Mouse (Mus musculus): Measurements from ENCODE around the gene Ppfia1.

The Ppfia1 gene

DNA sequence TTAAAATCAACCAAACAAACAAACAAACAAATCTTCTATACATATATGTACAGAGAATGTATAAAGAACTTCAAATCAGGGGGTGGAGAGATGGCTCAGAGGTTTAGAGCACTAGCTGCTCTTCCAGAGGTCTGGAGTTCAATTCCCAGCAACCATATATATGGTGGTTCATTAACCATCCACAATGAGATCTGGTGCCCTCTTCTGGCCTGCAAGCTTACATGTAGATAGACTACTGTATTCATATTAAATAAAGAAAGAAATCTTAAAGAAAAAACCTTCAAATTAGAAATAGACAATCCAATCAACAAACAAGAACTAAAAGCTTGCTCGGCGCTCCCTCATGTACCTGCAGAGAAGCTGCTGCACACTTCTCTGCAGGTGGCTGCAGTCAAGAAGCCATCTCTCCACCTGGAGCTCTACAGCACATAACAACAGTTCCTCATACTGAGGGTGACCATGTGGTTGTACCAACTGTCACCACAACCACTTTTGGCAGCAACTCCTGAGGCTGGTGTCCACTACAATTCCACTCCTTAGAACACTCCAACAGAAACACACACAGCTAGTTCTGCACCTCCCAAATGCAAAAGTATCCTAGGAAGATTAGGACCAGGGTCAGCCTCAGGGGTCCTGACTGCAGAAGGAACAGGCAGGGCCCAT is 3.5 kb downstream of the Ppfia1 start:
- DNase-seq (ENCODE audit: low read depth, low spot score): no peak

DNA sequence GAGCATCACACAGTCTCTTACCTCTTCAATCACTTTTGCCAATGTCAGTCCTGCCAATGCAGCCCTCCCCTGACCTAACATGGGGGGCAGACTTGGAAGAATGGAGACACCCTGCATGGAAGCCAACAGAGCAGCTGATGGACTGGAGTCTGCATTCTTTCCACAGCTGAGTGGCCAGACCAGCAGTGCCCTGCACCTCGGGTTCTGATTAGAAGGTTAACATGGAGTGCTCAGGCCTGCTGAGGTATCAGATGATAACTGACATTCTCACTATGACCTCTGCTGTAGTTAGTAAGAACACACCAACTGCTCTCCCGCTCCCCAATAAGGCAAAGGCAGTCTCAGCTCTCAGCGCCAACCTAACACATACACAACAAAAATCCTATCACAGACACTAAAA is 8.3 kb downstream of the Ppfia1 start:
- DNase-seq (ENCODE audit: low read depth, low spot score): no peak

DNA sequence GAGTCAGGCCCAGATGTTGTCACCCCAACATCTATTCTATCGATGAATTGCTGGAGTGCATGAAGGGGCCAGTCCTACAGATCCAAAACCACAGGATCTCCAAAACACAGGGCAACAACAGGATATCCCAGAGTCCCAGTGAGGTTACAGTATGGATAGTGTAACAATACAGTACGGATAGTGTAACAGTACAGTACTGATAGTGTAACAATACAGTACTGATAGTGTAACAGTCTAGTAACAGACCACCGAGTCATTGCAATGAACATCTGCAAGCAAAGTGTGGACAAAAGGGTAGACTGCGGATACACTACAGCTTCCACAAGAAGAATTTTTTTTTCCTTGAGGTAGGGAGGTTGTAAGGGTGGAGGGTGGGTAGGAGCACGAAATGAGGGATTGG is 12.2 kb downstream of the Ppfia1 start:
- DNase-seq (ENCODE audit: low read depth, low spot score): no peak

DNA sequence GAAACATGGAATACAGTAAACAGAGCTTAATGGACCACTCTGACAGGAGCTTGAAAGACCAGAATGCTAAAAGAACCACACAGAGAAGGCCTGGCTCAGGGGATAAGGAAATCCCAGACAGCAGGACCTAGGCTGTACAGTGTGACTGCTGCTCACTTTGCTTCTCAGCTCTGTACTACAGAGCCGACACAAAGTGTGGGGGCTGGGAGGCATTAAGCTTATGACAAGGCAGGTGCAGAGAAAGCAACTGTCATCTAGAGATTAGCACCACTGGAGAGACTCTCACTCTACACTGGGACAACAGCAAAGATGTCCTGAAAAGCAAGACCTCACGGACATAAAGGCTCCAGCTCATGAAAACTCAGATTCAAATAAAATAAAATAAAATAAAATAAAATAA is 14.4 kb downstream of the Ppfia1 start:
- DNase-seq (ENCODE audit: low read depth, low spot score): no peak

DNA sequence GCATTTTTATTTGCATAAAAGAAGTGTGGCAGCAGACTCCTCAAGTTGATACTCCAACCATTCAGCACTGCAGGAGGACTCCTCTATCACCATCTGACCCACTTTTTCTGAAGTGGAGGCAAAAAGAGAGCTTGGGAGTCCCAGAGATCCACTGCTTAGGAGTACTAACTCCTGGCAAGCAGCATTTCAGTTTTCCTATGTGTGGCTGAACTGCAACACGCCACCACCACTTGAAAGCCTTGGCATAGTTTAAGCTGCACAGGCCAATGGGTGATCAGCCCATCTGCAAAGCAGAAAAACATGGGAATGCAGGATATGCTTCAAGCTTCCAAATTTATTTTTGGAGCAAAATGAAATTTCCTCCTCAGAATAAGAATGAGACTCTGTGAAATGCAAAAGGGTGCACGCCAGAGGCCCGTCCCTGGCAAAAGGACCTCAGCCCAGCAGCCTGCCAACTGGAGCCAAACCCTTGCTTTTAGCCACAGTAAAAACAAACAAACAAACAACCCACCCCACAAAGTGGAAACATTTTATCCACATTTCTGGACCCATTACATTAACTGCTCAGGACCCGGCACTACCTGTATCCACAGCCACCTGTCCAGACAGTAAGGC is 15.4 kb downstream of the Ppfia1 start:
- no peak for DNase-seq (ENCODE audit: low read depth, low spot score)

DNA sequence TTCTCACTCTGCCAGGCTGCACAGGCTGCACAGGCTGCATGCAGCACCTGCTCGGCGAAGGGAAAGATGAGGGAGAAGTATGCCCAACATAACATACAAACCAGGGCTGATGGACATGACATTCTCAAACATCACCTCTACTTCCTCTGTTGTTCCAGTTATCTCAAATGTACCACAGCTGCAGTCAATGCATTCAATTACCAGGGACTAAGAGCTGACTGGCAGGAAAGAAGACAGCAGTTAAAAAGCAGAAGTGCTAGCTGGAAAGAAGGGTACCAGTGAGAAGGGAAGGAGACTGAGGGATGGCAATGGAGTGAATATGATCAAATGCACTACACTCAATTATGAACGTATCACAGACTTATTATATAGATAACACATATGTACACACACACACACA is 17.2 kb downstream of the Ppfia1 start:
- DNase-seq (ENCODE audit: low read depth, low spot score): no peak

DNA sequence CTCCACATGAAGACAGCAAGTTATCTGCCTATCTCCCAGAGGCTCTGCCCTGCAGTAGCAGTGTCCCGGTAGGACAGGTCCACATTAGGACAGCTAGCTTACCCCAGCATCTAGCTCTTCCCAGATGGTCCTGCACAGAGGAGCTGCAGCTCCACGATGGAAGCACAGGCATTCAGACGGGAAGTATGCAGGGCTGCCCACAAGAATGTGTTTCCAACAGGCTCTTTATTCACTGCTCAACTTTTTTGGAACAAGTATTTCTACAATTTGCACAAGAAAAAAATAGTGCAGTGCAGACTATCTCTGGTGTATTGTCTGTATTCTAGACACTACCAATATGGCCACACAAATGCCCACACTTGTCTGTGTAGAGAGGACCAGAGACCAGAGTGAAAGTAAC is 18.8 kb downstream of the Ppfia1 start:
- DNase-seq (ENCODE audit: low read depth, low spot score): no peak

DNA sequence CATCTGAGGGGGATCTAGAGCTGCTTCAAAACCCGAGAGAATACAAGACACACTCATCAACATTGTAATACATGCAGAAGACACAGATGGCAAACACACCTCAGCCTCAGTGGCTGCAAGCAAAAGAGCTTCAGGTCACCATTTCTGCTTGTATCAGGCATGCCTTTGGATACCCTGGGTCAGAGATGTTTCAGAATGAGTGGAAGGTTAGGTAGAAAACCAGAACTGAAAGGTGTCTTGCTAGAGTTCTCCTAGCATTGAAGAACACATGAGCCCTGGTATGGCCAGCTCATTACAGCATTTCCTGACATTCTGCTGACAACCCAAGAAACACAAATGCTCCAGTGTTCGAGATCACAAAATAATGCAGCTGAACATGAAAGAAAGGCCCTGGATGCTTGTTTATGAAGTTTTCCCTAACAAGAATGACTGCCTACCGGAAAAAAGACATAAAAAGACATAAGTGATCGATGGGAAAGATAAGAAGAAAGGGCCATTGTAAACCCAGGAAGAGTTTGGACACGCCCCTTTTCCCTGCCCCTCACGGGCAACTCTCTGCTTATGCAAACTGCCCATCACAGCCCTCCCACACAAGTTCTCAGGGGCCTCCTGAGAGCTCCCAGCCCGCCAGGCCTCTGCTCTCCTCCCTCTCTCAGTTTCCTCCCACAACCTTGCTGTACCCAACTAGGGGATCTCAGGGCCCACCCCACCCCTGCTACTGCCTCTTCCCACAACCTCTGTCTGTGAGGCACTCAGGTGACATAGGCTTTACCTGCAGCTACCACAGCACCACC is 21.7 kb downstream of the Ppfia1 start:
- DNase-seq (ENCODE audit: low read depth, low spot score): no peak

DNA sequence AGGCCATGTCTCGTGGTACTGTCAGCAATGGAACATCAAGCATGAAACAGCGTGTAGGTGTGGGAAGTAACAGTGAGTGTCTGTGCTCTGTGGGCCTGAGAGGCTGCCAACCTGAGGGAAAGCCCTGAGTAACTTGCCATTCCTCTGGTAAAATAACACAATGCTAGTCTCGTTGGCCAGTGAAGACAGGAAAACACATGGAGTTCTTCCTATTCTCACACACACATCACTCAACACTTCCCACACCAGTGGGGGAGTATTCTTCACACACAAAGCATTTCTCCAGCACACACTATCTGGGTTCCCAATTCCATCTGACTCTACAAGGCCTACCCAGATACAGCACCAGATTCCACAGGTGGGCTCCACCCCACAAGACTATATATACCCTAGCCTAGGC is 23.7 kb downstream of the Ppfia1 start:
- DNase-seq (ENCODE audit: low read depth, low spot score): no peak

DNA sequence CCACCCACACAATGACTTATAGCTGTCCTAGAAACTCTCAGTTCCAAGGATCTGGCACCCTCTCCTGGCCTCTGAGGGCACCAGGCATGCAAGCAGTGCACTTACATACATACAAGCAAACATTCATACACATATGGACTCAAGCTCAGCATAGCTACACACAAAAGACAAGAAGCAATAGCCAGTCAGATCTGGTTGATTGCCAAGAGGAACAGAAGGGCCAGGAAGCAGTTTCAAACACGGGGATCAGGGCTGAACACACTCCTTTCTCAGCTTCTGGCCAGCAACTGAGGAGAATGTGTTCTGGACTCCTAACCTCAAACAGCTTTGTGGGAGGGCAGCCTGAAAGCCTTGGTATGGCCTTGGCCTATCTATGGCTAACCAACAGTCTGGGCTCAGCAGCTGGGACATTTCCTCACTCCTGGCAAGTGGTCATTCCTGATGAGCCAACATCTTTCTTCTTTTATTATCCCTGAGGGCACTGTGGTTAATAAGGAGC is 25.8 kb downstream of the Ppfia1 start:
- no peak for DNase-seq (ENCODE audit: low read depth, low spot score)

DNA sequence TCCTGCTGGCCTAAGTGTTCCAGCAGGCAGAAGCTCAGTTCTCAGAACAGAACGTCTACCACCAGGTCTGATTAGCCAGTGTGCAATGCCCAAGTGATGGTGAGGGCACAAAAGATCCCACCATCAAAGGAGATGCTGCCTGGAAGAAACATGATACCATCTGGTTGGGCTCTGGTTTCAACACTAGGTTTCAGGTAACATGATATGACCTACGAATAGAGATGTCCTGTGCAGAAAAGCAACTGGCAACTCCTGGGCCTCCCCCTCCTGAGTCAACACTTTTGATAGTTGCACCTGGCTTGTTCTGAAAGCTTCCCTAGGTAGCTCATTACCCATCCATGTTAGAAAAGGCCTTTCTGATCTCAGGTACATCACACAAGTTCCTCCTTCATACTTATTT is 26.9 kb downstream of the Ppfia1 start:
- no peak for DNase-seq (ENCODE audit: low read depth, low spot score)

DNA sequence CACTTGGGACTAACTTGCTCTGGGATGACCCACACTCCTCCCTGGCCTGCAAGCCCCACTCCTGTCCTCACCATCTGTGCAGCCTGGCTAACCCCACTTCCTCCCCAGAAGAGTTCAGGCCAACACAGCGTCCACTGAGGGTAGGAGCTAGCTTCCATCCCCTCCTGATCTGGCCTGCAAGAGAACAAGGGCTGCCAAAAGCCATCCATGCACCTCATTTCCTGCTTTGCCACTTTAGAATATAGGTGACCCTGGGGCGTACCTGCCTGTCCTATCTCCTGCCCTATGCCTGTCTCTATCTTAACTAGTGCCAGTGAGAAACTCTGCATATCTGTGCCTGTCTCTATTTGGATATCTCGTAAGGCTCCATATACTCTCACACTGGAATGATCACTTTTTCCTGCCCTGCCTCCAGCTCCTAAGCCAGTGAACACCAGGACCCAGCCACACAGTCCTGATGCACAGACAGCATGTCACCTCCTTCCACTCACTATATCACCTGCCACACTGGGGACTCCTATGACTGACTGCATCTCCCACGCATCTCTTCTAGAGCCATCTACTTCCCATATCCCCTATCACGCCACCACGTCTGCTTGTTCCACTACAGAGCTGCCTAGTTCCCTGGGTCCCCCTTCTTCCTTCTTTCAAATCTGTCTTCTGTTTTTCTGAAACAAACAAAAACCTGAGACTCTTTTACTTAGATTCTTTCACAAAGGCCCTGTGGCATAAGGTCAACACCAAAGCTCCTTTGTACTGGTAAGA is 28.9 kb downstream of the Ppfia1 start:
- no peak for DNase-seq (ENCODE audit: low read depth, low spot score)

DNA sequence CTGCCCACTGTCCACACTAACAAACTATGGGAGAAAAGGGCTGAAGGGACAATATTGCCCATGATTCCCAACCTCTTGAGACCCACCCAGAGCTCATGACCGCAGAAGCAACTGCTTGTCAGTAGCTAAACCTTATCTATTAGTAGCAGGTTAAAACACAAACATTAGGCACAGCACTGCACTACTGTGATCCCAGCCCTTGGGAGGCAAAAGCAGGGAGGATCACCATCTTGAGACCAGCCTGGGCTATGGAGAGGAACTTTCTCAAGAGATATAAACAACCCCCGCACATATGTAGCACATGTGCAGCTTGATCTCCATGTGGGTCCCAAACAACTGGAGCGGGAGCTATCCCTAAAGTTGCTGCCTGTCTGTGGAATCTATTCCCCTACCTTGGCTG is 30.1 kb downstream of the Ppfia1 start:
- DNase-seq (ENCODE audit: low read depth, low spot score): no peak

DNA sequence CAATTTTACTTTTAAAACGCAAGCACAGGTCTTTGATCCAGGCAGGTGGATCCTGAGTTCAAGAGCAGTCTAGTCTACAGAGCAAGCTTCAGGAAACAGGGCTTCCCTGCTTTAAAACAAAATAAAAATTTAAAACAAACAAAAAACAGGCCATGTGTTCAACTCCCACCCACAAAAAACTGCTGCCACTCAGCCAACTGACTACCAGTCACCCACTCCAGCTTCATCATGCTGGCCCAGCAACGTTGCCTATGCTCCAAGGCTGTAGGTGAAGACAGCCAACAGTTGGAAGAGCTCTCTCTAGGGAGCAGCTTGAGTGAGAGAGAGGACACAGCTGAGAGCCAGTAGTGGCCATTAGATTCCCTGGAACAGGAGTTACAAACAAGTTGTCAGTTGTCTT is 31.6 kb downstream of the Ppfia1 start:
- DNase-seq (ENCODE audit: low read depth, low spot score): no peak

DNA sequence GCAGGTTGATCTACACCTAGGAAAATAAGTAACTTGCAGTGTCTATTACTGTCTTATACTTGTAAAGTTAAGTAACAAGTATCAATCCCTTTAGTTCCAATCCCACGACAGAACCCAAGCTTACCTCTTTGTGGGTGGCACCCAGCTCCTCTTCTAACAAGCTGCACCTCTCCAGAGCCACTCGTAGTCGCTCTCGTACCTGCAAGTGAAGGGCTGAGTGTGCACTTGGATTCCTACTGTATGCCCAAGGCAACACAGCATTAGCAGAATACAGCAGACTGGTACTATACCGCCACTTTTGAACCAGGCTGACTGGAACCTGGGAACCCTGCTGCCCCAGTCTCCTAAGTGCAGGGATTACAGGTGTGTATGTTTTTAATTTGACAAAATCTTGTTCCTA is 33.7 kb downstream of the Ppfia1 start:
- no peak for DNase-seq (ENCODE audit: low read depth, low spot score)

DNA sequence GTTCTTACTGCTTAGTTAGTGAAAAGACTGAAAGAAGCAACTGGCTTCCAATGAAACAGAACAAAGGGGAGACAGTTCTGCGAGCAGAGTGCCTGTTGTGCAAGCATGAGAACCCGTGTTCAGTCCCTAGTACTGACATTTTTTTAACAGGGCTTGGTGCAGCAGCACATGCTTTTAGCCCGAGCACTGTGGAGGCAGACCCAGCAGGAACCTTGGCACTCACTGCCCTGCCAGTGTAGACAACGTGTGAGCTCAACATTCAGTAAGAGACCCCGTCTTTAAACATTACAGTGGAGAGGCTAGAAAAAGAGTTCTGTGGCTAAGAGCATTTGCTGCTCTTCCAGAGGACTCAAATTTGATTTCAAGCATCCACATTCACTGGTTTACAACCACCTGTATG is 36.8 kb downstream of the Ppfia1 start:
- no peak for DNase-seq (ENCODE audit: low read depth, low spot score)

DNA sequence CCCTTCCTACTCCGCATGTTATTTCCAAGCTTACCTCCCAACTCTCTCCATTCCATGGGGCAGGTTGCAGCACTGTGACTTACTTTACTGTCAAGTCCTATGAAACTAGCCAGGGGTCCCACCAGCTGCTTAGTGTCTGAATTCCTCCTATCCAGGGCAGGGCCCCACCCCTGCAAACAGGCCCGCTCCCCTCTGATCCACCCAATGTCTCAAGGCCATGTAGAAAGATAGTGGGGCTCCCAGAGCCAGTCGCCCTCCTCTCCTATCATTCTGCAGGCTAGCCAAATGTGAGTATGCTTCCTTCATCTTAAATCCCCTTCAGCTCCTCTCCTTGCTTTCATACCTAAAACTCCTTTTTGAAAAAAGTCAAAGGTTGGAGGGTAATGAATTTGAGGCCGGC is 44.4 kb downstream of the Ppfia1 start:
- no peak for DNase-seq (ENCODE audit: low read depth, low spot score)

DNA sequence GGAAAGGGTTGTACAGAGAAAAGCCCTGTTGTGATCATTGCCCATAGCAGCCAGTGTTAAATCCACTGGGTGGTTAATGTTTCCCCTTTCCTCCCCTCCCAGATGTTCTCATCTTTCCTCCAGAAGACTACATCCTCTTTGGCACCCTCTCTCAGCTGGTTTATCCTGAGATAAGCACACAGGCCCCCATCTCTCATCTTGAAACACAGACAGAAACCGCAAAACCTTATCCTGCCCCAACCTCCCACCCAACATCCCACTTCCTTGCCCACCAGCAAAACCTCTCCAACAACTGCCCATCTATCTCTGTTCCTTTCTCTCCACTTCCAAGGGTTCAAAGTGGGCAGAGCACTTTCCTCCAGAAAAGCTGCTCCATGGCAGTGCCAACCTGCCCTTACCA is 46.7 kb downstream of the Ppfia1 start:
- no peak for DNase-seq (ENCODE audit: low read depth, low spot score)

DNA sequence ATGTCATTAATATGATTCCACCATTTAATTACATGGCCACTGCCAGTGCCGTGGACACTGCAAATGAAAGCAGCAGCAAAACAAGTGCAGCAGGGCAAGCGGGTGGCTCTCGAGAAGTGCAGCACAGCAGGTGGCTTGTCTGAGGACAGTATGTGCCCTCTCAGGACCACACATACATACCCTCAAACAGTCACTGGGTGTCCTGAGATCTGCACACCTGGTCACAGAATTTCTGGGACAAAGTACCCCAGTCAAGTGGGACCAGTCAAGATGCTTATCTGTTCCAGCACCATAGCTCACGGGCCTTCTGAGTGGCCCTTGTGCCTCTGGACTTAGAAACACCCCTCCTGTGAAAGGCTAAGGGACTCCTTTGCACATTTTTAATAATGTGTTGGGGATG is 49.6 kb downstream of the Ppfia1 start:
- no peak for DNase-seq (ENCODE audit: low read depth, low spot score)

DNA sequence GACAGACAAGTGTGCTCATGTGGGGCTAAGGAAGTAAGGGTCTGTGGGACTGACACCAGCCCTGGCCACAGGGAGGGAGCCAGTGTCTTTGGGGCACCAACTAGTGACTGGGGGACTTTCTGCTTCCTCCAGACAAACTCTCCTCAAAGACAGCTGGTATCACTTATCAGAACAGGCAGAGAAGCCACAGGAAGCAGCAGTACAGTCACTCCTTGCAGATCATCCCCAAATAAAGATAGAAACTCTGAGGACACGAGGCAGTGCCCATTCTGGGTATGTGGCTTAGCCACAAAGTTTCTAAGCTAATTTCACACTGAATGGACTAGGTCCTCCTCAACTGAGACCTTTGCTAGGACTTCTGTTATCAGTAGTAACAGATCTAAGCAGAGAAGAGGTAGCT is 60.6 kb downstream of the Ppfia1 start:
- no peak for DNase-seq (ENCODE audit: low read depth, low spot score)

DNA sequence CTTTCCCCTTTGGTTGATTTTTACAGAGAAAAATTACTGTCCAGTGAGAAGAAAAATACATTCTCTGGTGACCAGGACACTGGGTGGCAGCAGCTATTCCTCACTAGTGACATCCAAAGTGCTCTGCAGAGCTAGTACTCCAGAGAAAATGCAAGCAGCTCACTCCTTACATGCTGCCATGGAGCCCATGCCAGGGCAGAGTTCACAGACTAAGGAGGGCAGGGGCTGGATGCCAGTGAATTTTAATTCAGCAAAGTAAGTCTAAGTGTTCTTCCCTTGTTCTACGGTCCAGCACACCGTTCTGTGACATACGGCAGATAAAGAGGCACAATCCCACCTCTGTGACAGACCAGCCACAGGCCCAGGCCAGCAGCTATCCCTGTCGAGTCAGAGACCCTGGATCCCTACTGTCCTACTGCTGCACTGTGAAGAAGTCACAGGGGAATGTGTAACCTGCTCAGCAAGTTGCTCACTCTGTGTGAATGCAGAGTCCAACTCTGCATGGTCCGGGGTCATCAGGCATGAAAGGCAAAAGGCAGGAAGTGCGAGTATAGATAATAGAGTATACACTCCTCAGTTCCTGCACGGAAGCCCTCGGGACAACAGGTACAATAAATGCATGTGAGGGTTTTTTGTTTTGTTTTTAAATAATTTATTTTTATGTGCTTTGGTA is 63.2 kb downstream of the Ppfia1 start:
- no peak for DNase-seq (ENCODE audit: low read depth, low spot score)

All from WW6 (cell line).